Mouse (Mus musculus): Measurements from ENCODE around the gene Foxj2. TPM values are rescaled to one million over a fixed set of nuclear protein-coding genes. Genes with fewer than 3 reads are reported as not detected.

Foxj2 gene
- polyA plus RNA-seq, 1 experiment from 2014 or later, result 1.5 TPM

DNA sequence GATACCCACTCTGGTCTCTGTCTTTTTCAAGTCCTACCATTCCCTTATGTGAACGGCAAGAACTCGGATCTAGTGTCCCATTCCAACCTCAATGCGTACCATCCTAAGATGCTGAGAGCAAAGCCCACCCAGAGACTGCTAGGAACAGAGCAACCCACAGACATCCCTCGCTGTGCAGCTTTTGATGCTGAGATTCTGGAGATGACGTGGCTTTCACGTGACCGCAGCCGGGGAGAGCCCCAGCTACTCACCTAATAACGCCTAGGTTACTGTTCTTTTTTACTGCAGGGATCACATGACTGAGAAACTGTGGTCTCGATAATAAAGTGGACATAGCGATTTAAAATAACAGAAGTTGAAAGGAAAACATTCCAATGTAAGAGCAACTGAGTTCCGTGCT is 34.8 kb downstream of the Foxj2 start:
- Histone ChIP-seq H3K36me3 (ENCODE audit: control insufficient read depth, insufficient read depth) (no peaks in the 10 kb centered on the region), H3K4me1 (ENCODE audit: control insufficient read depth, low read depth, low read length) (no peaks in the 10 kb centered on the region; the same call in 1 of the 2 replicates), H3K9ac (ENCODE audit: low read depth, low read length) (no peak overlapping the region), H3K4me3 (ENCODE audit: low read depth, low read length) (no peak overlapping the region), H3K27ac (ENCODE audit: low read length) (no peak overlapping the region), H3K27me3 (ENCODE audit: control insufficient read depth, insufficient read depth, low read depth, low read length) (no peaks in the 10 kb centered on the region), H3K4me2 (ENCODE audit: low read depth, low read length) (no peak overlapping the region), H3K9me3 (replicated peaks; ENCODE audit: control insufficient read depth, low read length) (no peaks in the 10 kb centered on the region)
- WGBS (ENCODE audit: insufficient replicate concordance), result 68% methylated on average over 12 of the region's 12 CpGs
- ATAC-seq (ENCODE audit: low read depth), result no peak

DNA sequence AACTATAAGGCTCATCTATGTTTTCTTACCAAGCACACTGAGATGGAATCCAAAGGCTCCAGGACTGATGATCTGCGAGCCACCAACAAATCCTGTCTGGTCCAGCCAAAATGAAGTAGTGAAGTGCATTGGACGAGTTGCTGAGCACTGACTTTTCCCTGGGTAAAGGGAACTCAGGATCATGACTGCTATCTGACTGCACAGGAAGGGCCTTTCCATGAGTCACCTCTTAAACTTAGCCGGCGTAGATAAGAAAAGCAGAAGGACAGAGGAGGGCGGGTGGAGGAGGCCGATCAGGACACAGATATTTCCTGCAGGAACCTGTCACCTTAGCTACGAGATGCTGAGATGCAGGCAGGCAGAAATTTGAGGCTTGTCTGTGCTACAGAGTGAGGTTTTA is 36.2 kb downstream of the Foxj2 start, which contains the start of gene C3ar1:
C3ar1 (minus strand) TSS at position 207 of the 400 bp plus-strand sequence.
- no peak within 1 kb of the TSS for H3K9ac ChIP-seq (ENCODE audit: low read depth, low read length)
- ATAC-seq (ENCODE audit: low read depth), result no peak
- WGBS (ENCODE audit: insufficient replicate concordance), result 17% methylated on average over 7 of the region's 7 CpGs

GRCm38 (mm10) chr6:122862434-122862833 is 42.7 kb downstream of the Foxj2 start:
- ATAC-seq (ENCODE audit: low read depth), result no peak
- Histone ChIP-seq H3K4me2 (ENCODE audit: low read depth, low read length) (no peak overlapping the region), H3K27ac (ENCODE audit: low read length) (no peak overlapping the region), H3K4me1 (ENCODE audit: control insufficient read depth, low read depth, low read length) (no peaks in the 10 kb centered on the region), H3K9me3 (replicated peaks; ENCODE audit: control insufficient read depth, low read length) (peaks cover 11% of the 10 kb centered on the region), H3K9ac (ENCODE audit: low read depth, low read length) (no peak overlapping the region), H3K36me3 (ENCODE audit: control insufficient read depth, insufficient read depth) (no peaks in the 10 kb centered on the region), H3K27me3 (ENCODE audit: control insufficient read depth, insufficient read depth, low read depth, low read length) (no peaks in the 10 kb centered on the region), H3K4me3 (ENCODE audit: low read depth, low read length) (no peak overlapping the region)
- 57% methylated on average over 6 of the region's 6 CpGs for WGBS (ENCODE audit: insufficient replicate concordance)

More for the DNA sequence above, 36.2 kb downstream of the Foxj2 start, which contains the start of gene C3ar1:
- Histone ChIP-seq H3K4me2 (ENCODE audit: low read depth, low read length) (no peak within 1 kb of the TSS), H3K9me3 (replicated peaks; ENCODE audit: control insufficient read depth, low read length) (no peaks in the 10 kb centered on the region), H3K36me3 (ENCODE audit: control insufficient read depth, insufficient read depth) (no peaks in the 10 kb centered on the region), H3K27ac (ENCODE audit: low read length) (no peak within 1 kb of the TSS), H3K4me1 (ENCODE audit: control insufficient read depth, low read depth, low read length) (no peaks in the 10 kb centered on the region; the same call in 1 of the 2 replicates), H3K27me3 (ENCODE audit: control insufficient read depth, insufficient read depth, low read depth, low read length) (no peaks in the 10 kb centered on the region), H3K4me3 (ENCODE audit: low read depth, low read length) (no peak within 1 kb of the TSS)

DNA sequence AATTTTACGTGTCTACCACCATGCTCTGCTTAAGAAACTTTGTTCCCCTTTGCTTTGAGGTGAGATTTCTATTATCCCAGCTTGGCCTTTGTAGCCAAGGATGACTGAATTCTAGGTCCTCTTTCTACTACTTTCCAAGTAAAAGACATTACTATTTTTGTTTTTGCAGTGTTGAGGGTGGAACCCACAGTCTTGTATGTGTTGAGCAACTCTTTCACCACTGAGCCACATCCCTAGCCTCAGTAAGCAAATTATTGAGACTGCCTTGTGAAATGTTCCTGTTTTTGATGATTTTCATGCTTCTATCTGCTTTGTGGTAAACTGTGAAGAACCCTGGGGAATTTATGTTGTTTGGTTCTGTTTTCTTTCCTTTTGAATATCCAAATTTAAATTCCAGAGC is 43.2 kb downstream of the Foxj2 start:
- Histone ChIP-seq H3K9me3 (replicated peaks; ENCODE audit: control insufficient read depth, low read length) (peaks cover 11% of the 10 kb centered on the region), H3K4me3 (ENCODE audit: low read depth, low read length) (no peak overlapping the region), H3K4me2 (ENCODE audit: low read depth, low read length) (no peak overlapping the region), H3K4me1 (ENCODE audit: control insufficient read depth, low read depth, low read length) (no peaks in the 10 kb centered on the region), H3K27me3 (ENCODE audit: control insufficient read depth, insufficient read depth, low read depth, low read length) (no peaks in the 10 kb centered on the region), H3K27ac (ENCODE audit: low read length) (no peak overlapping the region), H3K36me3 (ENCODE audit: control insufficient read depth, insufficient read depth) (no peaks in the 10 kb centered on the region), H3K9ac (ENCODE audit: low read depth, low read length) (no peak overlapping the region)
- WGBS (ENCODE audit: insufficient replicate concordance), result 62% methylated on average over 1 of the region's 1 CpGs
- peak; percentile 50; the same call in 1 of the 2 replicates for ATAC-seq (ENCODE audit: low read depth)

- no peak overlapping the region for H3K4me2 ChIP-seq (ENCODE audit: low read depth, low read length)
- 46% methylated on average over 4 of the region's 4 CpGs for WGBS (ENCODE audit: insufficient replicate concordance)
- no peaks in the 10 kb centered on the region for H3K4me1 ChIP-seq (ENCODE audit: control insufficient read depth, low read depth, low read length)
- no peak overlapping the region for H3K9ac ChIP-seq (ENCODE audit: low read depth, low read length)
- ATAC-seq (ENCODE audit: low read depth), result no peak
- no peaks in the 10 kb centered on the region for H3K36me3 ChIP-seq (ENCODE audit: control insufficient read depth, insufficient read depth)
- no peak overlapping the region for H3K27ac ChIP-seq (ENCODE audit: low read length)
- H3K27me3 ChIP-seq (ENCODE audit: control insufficient read depth, insufficient read depth, low read depth, low read length), result no peaks in the 10 kb centered on the region; the same call in 1 of the 2 replicates
- no peaks in the 10 kb centered on the region for H3K9me3 ChIP-seq (replicated peaks; ENCODE audit: control insufficient read depth, low read length)
- no peak overlapping the region for H3K4me3 ChIP-seq (ENCODE audit: low read depth, low read length)
These were observed 48.2 kb downstream of the Foxj2 start for GRCm38 (mm10) chr6:122867914-122868313.

- Histone ChIP-seq H3K9ac (ENCODE audit: low read depth, low read length) (no peak overlapping the region), H3K4me3 (ENCODE audit: low read depth, low read length) (no peak overlapping the region), H3K9me3 (replicated peaks; ENCODE audit: control insufficient read depth, low read length) (no peaks in the 10 kb centered on the region), H3K4me2 (ENCODE audit: low read depth, low read length) (no peak overlapping the region), H3K36me3 (ENCODE audit: control insufficient read depth, insufficient read depth) (no peaks in the 10 kb centered on the region), H3K27ac (ENCODE audit: low read length) (no peak overlapping the region), H3K4me1 (ENCODE audit: control insufficient read depth, low read depth, low read length) (peaks cover 2% of the 10 kb centered on the region; the same call in 1 of the 2 replicates), H3K27me3 (ENCODE audit: control insufficient read depth, insufficient read depth, low read depth, low read length) (no peaks in the 10 kb centered on the region; the same call in 1 of the 2 replicates)
- ATAC-seq (ENCODE audit: low read depth), result no peak
- WGBS (ENCODE audit: insufficient replicate concordance), result 62% methylated on average over 11 of the region's 11 CpGs
These were observed 50.1 kb downstream of the Foxj2 start for GRCm38 (mm10) chr6:122869846-122870245.

- H3K4me3 ChIP-seq (ENCODE audit: low read depth, low read length), result no peak overlapping the region
- H3K9me3 ChIP-seq (replicated peaks; ENCODE audit: control insufficient read depth, low read length), result no peaks in the 10 kb centered on the region
- peak overlapping the region; percentile 41; the same call in 1 of the 2 replicates for H3K27ac ChIP-seq (ENCODE audit: low read length)
- H3K4me2 ChIP-seq (ENCODE audit: low read depth, low read length), result no peak overlapping the region
- peaks cover 5% of the 10 kb centered on the region; the same call in 1 of the 2 replicates for H3K36me3 ChIP-seq (ENCODE audit: control insufficient read depth, insufficient read depth)
- H3K9ac ChIP-seq (ENCODE audit: low read depth, low read length), result no peak overlapping the region
- WGBS (ENCODE audit: insufficient replicate concordance), result 58% methylated on average over 5 of the region's 5 CpGs
- no peaks in the 10 kb centered on the region; the same call in 1 of the 2 replicates for H3K27me3 ChIP-seq (ENCODE audit: control insufficient read depth, insufficient read depth, low read depth, low read length)
- peaks cover 15% of the 10 kb centered on the region for H3K4me1 ChIP-seq (ENCODE audit: control insufficient read depth, low read depth, low read length)
- ATAC-seq (ENCODE audit: low read depth), result no peak
These were observed 53.1 kb downstream of the Foxj2 start for GRCm38 (mm10) chr6:122872800-122873199.

- H3K4me2 ChIP-seq (ENCODE audit: low read depth, low read length), result peak within 1 kb of the TSS; percentile 74
- peak; percentile 97 for ATAC-seq (ENCODE audit: low read depth)
- H3K9ac ChIP-seq (ENCODE audit: low read depth, low read length), result peak within 1 kb of the TSS; percentile 91
These were observed 54.4 kb downstream of the Foxj2 start, which contains the start of gene Necap1 for GRCm38 (mm10) chr6:122873871-122874719. Gene Necap1 (plus strand): TSS chr6:122874474.

More at GRCm38 (mm10) chr6:122873871-122874719, 54.4 kb downstream of the Foxj2 start, which contains the start of gene Necap1:
- H3K4me3 ChIP-seq (ENCODE audit: low read depth, low read length), result peak within 1 kb of the TSS; percentile 98
- H3K36me3 ChIP-seq (ENCODE audit: control insufficient read depth, insufficient read depth), result peaks cover 5% of the 10 kb centered on the region; the same call in 1 of the 2 replicates
- no peaks in the 10 kb centered on the region; the same call in 1 of the 2 replicates for H3K27me3 ChIP-seq (ENCODE audit: control insufficient read depth, insufficient read depth, low read depth, low read length)
- WGBS (ENCODE audit: insufficient replicate concordance), result 6% methylated on average over 43 of the region's 43 CpGs
- H3K4me1 ChIP-seq (ENCODE audit: control insufficient read depth, low read depth, low read length), result peaks cover 15% of the 10 kb centered on the region
- peak within 1 kb of the TSS; percentile 87 for H3K27ac ChIP-seq (ENCODE audit: low read length)
- H3K9me3 ChIP-seq (replicated peaks; ENCODE audit: control insufficient read depth, low read length), result no peaks in the 10 kb centered on the region
